Mouse (Mus musculus): ENCODE data around the gene 6030458C11Rik. TPM values are rescaled to one million over a fixed set of nuclear protein-coding genes. Genes with fewer than 3 reads are reported as not detected.

Gene 6030458C11Rik
- polyA plus RNA-seq, 1 experiment from 2014 or later: 10.0 TPM

DNA sequence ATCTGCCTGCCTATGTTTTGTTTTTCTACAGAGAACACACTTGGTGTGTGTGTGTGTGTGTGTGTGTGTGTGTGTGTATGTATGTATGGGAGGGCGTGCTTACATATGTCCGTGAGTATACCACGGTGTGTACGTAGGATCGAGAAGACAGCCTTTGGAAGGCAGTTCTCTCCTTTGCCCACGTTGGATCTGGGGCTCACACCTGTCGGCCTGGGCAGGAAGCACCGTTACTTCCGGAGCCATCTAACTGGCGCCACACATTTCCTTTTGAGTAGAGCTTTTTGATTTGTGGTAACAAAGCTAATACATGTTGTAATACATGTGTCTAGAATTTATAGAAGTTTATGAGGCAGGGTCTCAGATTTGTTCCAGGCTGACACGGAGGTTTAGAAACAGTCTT lies 16.3 kb upstream of the 6030458C11Rik start:
- 94% methylated on average over 11 of the region's 11 CpGs for WGBS
- TF ChIP-seq CTCF (IDR thresholded peaks at IDR 0.05; ENCODE audit: low read depth): no peak
- Histone ChIP-seq H3K27me3 (replicated peaks; ENCODE audit: control insufficient read depth, insufficient read depth, low read length) (no peaks in the 10 kb centered on the region), H3K4me3 (ENCODE audit: low read depth, low read length) (no peak overlapping the region), H3K36me3 (ENCODE audit: control insufficient read depth, insufficient read depth) (peaks cover 66% of the 10 kb centered on the region), H3K4me2 (replicated peaks; ENCODE audit: low read depth) (no peak overlapping the region), H3K9ac (ENCODE audit: low read depth, low read length) (no peak overlapping the region), H3K9me3 (ENCODE audit: control insufficient read depth) (no peaks in the 10 kb centered on the region), H3K4me1 (replicated peaks; ENCODE audit: control insufficient read depth, insufficient read depth, low read length) (no peaks in the 10 kb centered on the region), H3K27ac (ENCODE audit: low read depth, low read length) (no peak overlapping the region)
- ATAC-seq: no peak

DNA sequence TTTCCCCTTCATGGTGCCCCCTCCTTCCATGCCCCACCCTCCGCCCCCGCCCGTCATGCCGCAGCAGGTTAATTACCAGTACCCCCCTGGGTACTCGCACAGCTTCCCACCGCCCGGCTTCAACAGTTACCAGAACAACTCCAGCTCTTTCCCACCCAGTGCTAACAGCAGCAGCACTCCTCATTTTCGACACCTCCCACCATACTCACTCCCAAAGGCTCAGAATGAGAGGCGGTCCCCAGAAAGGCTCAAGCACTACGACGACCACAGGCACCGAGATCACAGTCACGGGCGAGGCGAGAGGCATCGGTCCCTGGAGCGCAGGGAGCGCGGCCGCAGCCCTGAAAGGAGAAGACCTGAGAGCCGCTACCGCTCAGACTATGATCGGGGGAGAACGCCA lies 9.8 kb upstream of the 6030458C11Rik start:
- no peak overlapping the region for H3K4me3 ChIP-seq (ENCODE audit: low read depth, low read length)
- TF ChIP-seq CTCF (IDR thresholded peaks at IDR 0.05; ENCODE audit: low read depth): no peak
- ATAC-seq: no peak
- no peaks in the 10 kb centered on the region for H3K4me1 ChIP-seq (replicated peaks; ENCODE audit: control insufficient read depth, insufficient read depth, low read length)
- no peaks in the 10 kb centered on the region for H3K9me3 ChIP-seq (ENCODE audit: control insufficient read depth)
- H3K9ac ChIP-seq (ENCODE audit: low read depth, low read length): no peak overlapping the region
- no peak overlapping the region for H3K4me2 ChIP-seq (replicated peaks; ENCODE audit: low read depth)
- H3K27ac ChIP-seq (ENCODE audit: low read depth, low read length): no peak overlapping the region
- no peaks in the 10 kb centered on the region for H3K27me3 ChIP-seq (replicated peaks; ENCODE audit: control insufficient read depth, insufficient read depth, low read length)
- peaks cover 51% of the 10 kb centered on the region for H3K36me3 ChIP-seq (ENCODE audit: control insufficient read depth, insufficient read depth)
- 95% methylated on average over 24 of the region's 24 CpGs for WGBS

DNA sequence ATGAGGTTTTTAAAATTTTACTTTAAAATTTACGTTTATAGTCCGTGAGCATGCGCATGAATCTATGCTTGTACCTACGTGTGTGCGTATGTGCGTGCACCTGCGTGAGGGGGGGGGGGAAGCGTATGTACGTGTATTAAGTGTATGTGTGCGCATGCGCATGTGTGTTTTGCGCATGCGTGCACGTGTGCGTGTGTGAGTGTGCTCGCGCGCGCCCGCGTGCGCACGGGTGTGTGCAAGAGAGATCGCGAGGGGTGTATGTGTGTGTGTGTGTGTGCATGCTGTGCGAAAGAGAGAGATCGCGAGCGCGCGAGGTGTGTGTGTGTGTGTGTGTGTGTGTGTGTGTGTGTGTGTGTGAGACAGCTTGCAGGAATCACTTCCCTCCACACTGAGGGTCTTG lies 8.9 kb upstream of the 6030458C11Rik start:
- no peak for TF ChIP-seq CTCF (IDR thresholded peaks at IDR 0.05; ENCODE audit: low read depth)
- Histone ChIP-seq H3K27me3 (replicated peaks; ENCODE audit: control insufficient read depth, insufficient read depth, low read length) (no peaks in the 10 kb centered on the region), H3K36me3 (ENCODE audit: control insufficient read depth, insufficient read depth) (peaks cover 56% of the 10 kb centered on the region), H3K9me3 (ENCODE audit: control insufficient read depth) (no peaks in the 10 kb centered on the region), H3K27ac (ENCODE audit: low read depth, low read length) (no peak overlapping the region), H3K4me2 (replicated peaks; ENCODE audit: low read depth) (no peak overlapping the region), H3K4me1 (replicated peaks; ENCODE audit: control insufficient read depth, insufficient read depth, low read length) (no peaks in the 10 kb centered on the region), H3K9ac (ENCODE audit: low read depth, low read length) (no peak overlapping the region), H3K4me3 (ENCODE audit: low read depth, low read length) (no peak overlapping the region)
- WGBS: 99% methylated on average over 31 of the region's 31 CpGs
- no peak for ATAC-seq

DNA sequence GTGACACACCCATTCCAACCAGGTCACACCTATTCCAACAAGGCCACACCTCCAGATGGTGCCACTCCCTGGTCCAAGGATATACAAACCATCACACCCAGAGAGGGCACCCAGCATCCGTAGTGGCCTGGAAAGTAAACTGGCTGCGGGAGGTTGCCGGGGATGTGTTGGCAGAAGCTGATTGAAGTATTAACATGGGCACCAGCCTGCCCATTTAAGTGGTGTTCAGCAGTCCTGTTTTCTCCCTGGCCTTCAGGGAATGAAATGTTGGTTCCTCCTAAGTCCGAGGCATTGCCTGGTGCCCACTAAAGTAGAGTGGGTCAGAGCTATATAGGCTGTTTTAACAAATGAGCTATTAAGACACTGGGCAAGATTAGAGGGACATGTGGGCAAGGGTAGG lies 8.2 kb upstream of the 6030458C11Rik start:
- no peak for ATAC-seq
- Histone ChIP-seq H3K9ac (ENCODE audit: low read depth, low read length) (no peak overlapping the region), H3K36me3 (ENCODE audit: control insufficient read depth, insufficient read depth) (peaks cover 52% of the 10 kb centered on the region), H3K4me1 (replicated peaks; ENCODE audit: control insufficient read depth, insufficient read depth, low read length) (no peaks in the 10 kb centered on the region), H3K4me3 (ENCODE audit: low read depth, low read length) (no peak overlapping the region), H3K4me2 (replicated peaks; ENCODE audit: low read depth) (no peak overlapping the region), H3K27me3 (replicated peaks; ENCODE audit: control insufficient read depth, insufficient read depth, low read length) (no peaks in the 10 kb centered on the region), H3K9me3 (ENCODE audit: control insufficient read depth) (no peaks in the 10 kb centered on the region), H3K27ac (ENCODE audit: low read depth, low read length) (no peak overlapping the region)
- no peak for TF ChIP-seq CTCF (IDR thresholded peaks at IDR 0.05; ENCODE audit: low read depth)
- 88% methylated on average over 4 of the region's 4 CpGs for WGBS

DNA sequence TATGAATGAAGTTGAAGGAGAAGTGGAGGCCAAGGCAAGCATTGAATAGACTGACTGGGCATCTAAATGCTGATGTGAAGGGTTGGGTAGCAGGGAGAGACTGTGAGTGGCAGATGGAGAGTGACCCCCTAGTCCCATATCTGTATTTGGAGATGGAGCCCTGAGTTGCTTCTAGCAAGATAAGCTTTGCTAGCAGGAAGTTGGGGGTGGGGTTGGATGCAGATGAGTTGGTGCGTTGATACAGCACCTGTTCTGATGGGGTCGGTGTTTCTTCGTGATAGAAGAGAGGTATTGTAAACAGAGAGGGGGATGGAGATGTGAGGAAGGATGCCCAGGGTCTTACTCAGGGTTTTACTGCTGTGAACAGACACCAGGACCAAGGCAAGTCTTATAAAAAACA lies 5.4 kb upstream of the 6030458C11Rik start:
- TF ChIP-seq CTCF (IDR thresholded peaks at IDR 0.05; ENCODE audit: low read depth): no peak
- Histone ChIP-seq H3K27ac (ENCODE audit: low read depth, low read length) (no peak overlapping the region), H3K4me2 (replicated peaks; ENCODE audit: low read depth) (no peak overlapping the region), H3K36me3 (ENCODE audit: control insufficient read depth, insufficient read depth) (peaks cover 40% of the 10 kb centered on the region), H3K27me3 (replicated peaks; ENCODE audit: control insufficient read depth, insufficient read depth, low read length) (no peaks in the 10 kb centered on the region), H3K9ac (ENCODE audit: low read depth, low read length) (no peak overlapping the region), H3K4me3 (ENCODE audit: low read depth, low read length) (no peak overlapping the region), H3K9me3 (ENCODE audit: control insufficient read depth) (no peaks in the 10 kb centered on the region), H3K4me1 (replicated peaks; ENCODE audit: control insufficient read depth, insufficient read depth, low read length) (peaks cover 4% of the 10 kb centered on the region; the same call in 1 of the 2 replicates)
- no peak for ATAC-seq
- 88% methylated on average over 3 of the region's 3 CpGs for WGBS

DNA sequence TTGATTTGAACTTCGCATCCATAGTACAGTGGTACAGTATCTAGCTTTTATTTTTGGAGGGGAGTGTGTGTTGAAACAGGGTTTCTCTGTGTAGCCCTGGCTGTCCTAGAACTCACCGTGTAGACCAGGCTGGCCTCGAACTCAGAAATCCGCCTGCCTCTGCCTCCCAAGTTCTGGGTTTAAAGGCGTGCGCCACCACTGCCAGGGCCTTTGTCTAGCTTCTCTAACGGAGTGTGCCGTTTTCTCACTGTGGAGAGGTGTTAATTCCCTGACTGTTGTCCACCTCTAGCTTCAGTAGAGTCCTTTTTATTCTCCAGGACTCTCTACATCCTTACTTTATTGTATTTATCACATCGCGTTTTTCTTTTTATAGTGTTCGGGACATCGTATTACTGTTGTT lies 959 bp upstream of the 6030458C11Rik start:
- 46% methylated on average over 12 of the region's 12 CpGs for WGBS
- H3K27ac ChIP-seq (ENCODE audit: low read depth, low read length): no peak overlapping the region
- H3K9me3 ChIP-seq (ENCODE audit: control insufficient read depth): no peaks in the 10 kb centered on the region
- H3K4me1 ChIP-seq (replicated peaks; ENCODE audit: control insufficient read depth, insufficient read depth, low read length): peaks cover 6% of the 10 kb centered on the region
- H3K27me3 ChIP-seq (replicated peaks; ENCODE audit: control insufficient read depth, insufficient read depth, low read length): no peaks in the 10 kb centered on the region
- peak overlapping the region; percentile 74 for H3K9ac ChIP-seq (ENCODE audit: low read depth, low read length)
- peak overlapping the region; percentile 70 for H3K4me3 ChIP-seq (ENCODE audit: low read depth, low read length)
- peak overlapping the region; percentile 91 for H3K4me2 ChIP-seq (replicated peaks; ENCODE audit: low read depth)
- H3K36me3 ChIP-seq (ENCODE audit: control insufficient read depth, insufficient read depth): peaks cover 31% of the 10 kb centered on the region
- no peak for TF ChIP-seq CTCF (IDR thresholded peaks at IDR 0.05; ENCODE audit: low read depth)
- no peak for ATAC-seq

DNA sequence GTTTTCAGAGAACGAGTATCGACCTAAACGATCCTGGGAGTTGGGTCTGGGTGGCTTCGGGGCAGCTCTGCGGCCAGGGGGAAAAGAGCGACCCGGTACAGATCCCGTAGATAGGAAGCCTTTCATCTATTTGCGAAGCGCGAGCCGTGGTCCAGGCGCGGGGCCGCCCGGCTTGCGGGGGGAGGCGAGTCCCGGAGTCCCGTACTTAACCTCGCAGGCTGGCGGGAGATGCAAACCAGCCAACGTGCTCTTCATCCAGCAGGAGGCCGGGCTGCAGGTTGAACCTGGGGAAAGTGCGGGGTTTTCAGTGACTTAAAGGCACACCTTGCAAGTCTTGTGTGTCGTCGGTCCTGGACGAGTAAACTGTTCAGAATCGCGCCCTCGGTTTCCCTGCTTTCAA lies 516 bp upstream of the 6030458C11Rik start:
- no peaks in the 10 kb centered on the region for H3K27me3 ChIP-seq (replicated peaks; ENCODE audit: control insufficient read depth, insufficient read depth, low read length)
- ATAC-seq: peak; percentile 48
- peaks cover 31% of the 10 kb centered on the region for H3K36me3 ChIP-seq (ENCODE audit: control insufficient read depth, insufficient read depth)
- H3K27ac ChIP-seq (ENCODE audit: low read depth, low read length): peak overlapping the region; percentile 57
- peak overlapping the region; percentile 74 for H3K9ac ChIP-seq (ENCODE audit: low read depth, low read length)
- WGBS: under 1% methylated on average over 31 of the region's 31 CpGs
- peak; percentile 31 for TF ChIP-seq CTCF (IDR thresholded peaks at IDR 0.05; ENCODE audit: low read depth)
- peaks cover 6% of the 10 kb centered on the region for H3K4me1 ChIP-seq (replicated peaks; ENCODE audit: control insufficient read depth, insufficient read depth, low read length)
- peak overlapping the region; percentile 70 for H3K4me3 ChIP-seq (ENCODE audit: low read depth, low read length)
- H3K4me2 ChIP-seq (replicated peaks; ENCODE audit: low read depth): peak overlapping the region; percentile 91
- H3K9me3 ChIP-seq (ENCODE audit: control insufficient read depth): no peaks in the 10 kb centered on the region

Measured in intestine, postnatal 0 days (tissue).